Mouse (Mus musculus): Measurements from ENCODE around the gene Eif2b1. TPM values are rescaled to one million over a fixed set of nuclear protein-coding genes. Genes with fewer than 3 reads are reported as not detected.
"Not testable (repeated sequence)": the region's sequence is repeated elsewhere in the genome, so short reads cannot be mapped to it uniquely, and the experiment has no call there.

Eif2b1 gene
- polyA plus RNA-seq (2016; fragmentation: Nextera tagmentation; extraction: Ambion mirVana), result 86.7 and 86.9 TPM in 2 replicates

DNA sequence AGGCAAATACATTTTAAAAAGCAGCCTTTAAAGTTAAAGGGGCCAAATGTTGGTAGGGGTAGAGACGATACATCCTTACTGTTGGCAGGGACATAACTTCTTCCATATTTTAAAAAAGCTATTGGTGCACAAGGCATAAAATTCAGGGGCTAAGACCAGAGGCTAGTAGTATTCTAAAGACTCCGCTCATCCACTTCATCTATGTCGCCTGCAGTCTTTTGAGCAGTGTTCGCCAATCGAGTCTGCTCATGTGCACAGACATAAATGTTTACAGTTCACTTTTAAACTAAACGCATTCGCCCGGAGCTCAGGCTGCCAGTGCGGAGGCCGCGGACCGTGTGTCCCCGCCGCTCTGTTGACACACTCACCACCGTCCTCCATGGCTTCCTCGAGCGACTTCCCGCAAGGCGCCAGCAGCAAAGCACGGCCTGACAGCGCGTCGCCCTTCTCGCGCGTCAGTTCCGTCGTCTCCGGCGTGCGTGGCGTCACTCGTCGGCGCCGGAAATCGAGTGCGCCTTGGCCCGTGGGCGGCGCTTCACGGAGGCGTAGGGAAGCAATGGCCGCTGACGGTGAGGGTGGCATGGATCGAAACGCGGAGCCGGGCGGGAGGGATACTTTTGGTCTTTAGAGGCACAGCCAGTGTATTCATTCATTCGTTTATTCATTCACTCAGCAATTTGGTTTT, at the start of gene Eif2b1, which contains the start of gene Gtf2h3:
Gene Eif2b1, minus strand, starts transcription at position 499 of the 685 bp plus-strand sequence.
Gene Gtf2h3, plus strand, starts transcription at position 508 of the 685 bp plus-strand sequence.
- WGBS, result 1% methylated on average over 51 of the region's 51 CpGs
- H3K27me3 ChIP-seq (ENCODE audit: low read depth, poor library complexity, severe bottlenecking), result no peaks in the 10 kb centered on the region
- H3K9me3 ChIP-seq (replicated peaks), result no peaks in the 10 kb centered on the region
- peak within 1 kb of the TSS; percentile 71 for H3K27ac ChIP-seq (replicated peaks)
- H3K4me3 ChIP-seq, result peak within 1 kb of the TSS; percentile 85
- peaks cover 55% of the 10 kb centered on the region for H3K36me3 ChIP-seq
- H3K4me1 ChIP-seq, result peaks cover 24% of the 10 kb centered on the region
- peak; percentile 94 for DNase-seq (ENCODE audit: low spot score)

DNA sequence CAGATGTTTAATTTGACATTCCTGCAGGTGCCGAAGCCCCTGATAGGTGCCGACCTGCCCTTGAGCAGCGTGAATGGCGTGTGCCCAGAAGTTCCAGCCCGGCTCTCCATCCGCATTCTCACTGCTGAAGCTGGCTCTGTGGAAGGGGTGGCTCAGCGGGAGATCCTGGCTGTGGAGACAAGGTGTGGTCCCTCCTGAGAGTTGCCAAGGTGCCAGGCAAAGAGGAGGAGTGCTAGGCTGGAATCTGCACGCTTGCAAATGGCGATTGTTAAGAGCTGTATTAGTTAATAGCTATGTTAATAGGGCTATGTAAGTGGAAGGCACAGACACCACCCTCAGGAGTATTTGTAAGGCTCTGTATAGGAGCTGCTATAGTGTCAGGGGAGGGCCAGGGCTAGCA, 45.4 kb upstream of the Eif2b1 start:
- peaks cover 9% of the 10 kb centered on the region for H3K4me1 ChIP-seq
- peaks cover 32% of the 10 kb centered on the region for H3K36me3 ChIP-seq
- H3K27ac ChIP-seq (replicated peaks), result no peak overlapping the region
- 91% methylated on average over 9 of the region's 9 CpGs for WGBS
- no peaks in the 10 kb centered on the region for H3K27me3 ChIP-seq (ENCODE audit: low read depth, poor library complexity, severe bottlenecking)
- no peak overlapping the region for H3K4me3 ChIP-seq
- H3K9me3 ChIP-seq (replicated peaks), result no peaks in the 10 kb centered on the region
- DNase-seq (ENCODE audit: low spot score), result no peak

DNA sequence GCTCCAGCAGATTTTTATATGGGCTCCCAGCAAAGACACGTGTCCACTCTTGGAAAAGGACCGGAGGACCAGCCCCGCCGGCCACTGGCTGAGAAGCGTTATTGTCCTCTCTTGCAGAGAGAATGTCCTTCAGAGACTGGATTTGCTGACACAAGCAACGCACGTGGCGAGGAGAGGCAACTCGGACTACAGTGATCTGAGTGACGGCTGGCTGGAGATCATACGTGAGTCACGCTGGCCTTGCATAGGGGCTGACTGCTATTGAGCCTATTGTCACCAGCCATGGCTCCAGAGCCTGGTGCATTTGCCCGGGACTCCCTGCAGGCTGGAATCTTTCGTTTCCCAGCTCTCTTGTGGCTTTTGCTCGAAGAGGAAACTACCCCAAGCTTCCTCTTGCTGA, 44.0 kb upstream of the Eif2b1 start:
- 90% methylated on average over 15 of the region's 15 CpGs for WGBS
- Histone ChIP-seq H3K27ac (replicated peaks) (no peak overlapping the region), H3K27me3 (ENCODE audit: low read depth, poor library complexity, severe bottlenecking) (no peaks in the 10 kb centered on the region)

DNA sequence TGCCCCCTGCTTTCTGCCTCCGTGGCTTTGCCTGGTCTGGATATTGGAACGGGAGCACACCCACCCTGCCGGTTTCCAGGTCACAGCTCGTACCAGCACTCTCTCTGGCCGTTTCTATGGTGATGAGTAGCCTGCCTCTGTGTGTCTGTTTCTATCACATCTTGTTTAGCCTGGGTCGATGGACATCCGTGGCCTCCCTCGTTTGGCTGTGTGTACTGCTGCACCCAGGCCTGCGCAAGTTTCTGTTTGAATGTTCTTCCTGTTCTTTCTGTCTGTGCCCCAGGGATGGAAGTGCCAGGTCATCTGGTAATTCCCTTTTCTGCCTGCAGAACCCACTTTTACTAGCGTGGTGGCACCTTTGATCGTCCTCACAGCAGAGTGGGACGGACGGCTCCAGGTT, 42.4 kb upstream of the Eif2b1 start:
- Histone ChIP-seq H3K4me3 (no peak overlapping the region), H3K27me3 (ENCODE audit: low read depth, poor library complexity, severe bottlenecking) (no peaks in the 10 kb centered on the region), H3K9me3 (replicated peaks) (no peaks in the 10 kb centered on the region), H3K27ac (replicated peaks) (no peak overlapping the region), H3K4me1 (no peaks in the 10 kb centered on the region), H3K36me3 (peaks cover 52% of the 10 kb centered on the region)
- WGBS, result 74% methylated on average over 13 of the region's 13 CpGs
- DNase-seq (ENCODE audit: low spot score), result no peak

More for the DNA sequence above, 44.0 kb upstream of the Eif2b1 start:
- Histone ChIP-seq H3K36me3 (peaks cover 46% of the 10 kb centered on the region), H3K4me3 (no peak overlapping the region), H3K9me3 (replicated peaks) (no peaks in the 10 kb centered on the region), H3K4me1 (peaks cover 1% of the 10 kb centered on the region)
- DNase-seq (ENCODE audit: low spot score), result no peak

DNA sequence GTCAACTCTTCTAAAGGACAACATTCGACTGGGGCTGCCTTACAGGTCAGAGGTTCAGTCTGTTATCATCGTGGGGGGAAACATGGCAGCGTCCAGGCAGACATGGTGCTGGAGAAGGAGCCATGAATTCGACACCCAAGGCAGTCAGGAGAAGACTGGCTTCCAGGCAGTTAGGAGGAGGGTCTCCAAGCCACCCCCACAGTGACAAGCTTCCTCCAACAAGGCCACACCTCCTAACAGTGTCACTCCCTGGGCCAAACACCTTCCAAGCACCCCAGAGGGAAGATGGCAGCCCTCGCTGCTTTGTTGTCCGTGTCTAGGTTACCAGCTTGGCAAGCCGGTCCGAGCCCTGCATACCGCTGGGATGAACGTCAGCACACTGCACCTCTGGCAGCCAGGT, 39.8 kb upstream of the Eif2b1 start:
- Histone ChIP-seq H3K27me3 (ENCODE audit: low read depth, poor library complexity, severe bottlenecking) (no peaks in the 10 kb centered on the region), H3K9me3 (replicated peaks) (no peaks in the 10 kb centered on the region), H3K4me1 (no peaks in the 10 kb centered on the region), H3K4me3 (no peak overlapping the region), H3K36me3 (peaks cover 59% of the 10 kb centered on the region), H3K27ac (replicated peaks) (no peak overlapping the region)
- no peak for DNase-seq (ENCODE audit: low spot score)
- 88% methylated on average over 10 of the region's 10 CpGs for WGBS

DNA sequence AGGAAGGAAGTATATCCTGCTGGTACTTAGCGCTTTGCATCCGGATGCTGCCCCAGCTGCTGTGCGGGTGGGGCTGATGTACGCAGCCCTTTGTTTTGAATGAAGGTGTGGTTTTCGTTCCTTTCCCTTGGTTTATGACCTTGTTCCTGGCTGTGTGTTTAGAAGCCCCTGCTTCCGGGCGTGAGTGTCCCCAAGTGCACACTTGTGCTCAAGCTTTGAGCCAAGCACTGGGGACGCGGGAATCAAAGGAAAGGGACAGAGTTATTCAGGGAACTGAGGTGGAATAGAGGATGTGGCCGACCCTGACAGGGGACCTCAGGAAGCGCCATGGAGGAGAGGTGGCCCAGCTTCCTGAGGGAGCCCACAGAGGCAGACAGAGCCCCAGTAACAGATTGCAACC, 35.8 kb upstream of the Eif2b1 start:
- H3K36me3 ChIP-seq, result peaks cover 82% of the 10 kb centered on the region
- no peak overlapping the region for H3K4me3 ChIP-seq
- H3K9me3 ChIP-seq (replicated peaks), result no peaks in the 10 kb centered on the region
- no peak overlapping the region for H3K27ac ChIP-seq (replicated peaks)
- H3K4me1 ChIP-seq, result no peaks in the 10 kb centered on the region
- H3K27me3 ChIP-seq (ENCODE audit: low read depth, poor library complexity, severe bottlenecking), result no peaks in the 10 kb centered on the region
- WGBS, result 91% methylated on average over 11 of the region's 11 CpGs
- no peak for DNase-seq (ENCODE audit: low spot score)

DNA sequence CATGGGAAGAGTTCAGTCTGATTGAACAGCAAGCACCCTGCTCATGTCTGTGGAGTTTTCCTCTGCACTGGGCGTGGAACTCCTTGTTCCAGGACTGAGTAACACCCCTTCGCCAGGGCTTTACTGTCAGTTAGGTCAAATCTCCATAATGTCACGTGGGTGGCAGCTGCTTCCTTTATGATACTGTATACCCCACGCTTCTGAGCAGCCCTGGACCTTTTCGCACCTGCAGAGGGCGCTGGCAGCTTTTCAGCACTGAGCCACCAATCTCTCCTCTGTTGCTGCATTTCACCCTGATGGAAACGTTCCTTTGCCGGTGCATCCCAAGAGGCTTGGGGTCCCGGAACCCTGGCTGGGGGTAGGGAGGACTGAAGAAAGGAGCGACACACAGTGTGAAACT, 32.0 kb upstream of the Eif2b1 start:
- peaks cover 83% of the 10 kb centered on the region for H3K36me3 ChIP-seq
- WGBS, result 72% methylated on average over 10 of the region's 10 CpGs
- H3K27ac ChIP-seq (replicated peaks), result no peak overlapping the region

DNA sequence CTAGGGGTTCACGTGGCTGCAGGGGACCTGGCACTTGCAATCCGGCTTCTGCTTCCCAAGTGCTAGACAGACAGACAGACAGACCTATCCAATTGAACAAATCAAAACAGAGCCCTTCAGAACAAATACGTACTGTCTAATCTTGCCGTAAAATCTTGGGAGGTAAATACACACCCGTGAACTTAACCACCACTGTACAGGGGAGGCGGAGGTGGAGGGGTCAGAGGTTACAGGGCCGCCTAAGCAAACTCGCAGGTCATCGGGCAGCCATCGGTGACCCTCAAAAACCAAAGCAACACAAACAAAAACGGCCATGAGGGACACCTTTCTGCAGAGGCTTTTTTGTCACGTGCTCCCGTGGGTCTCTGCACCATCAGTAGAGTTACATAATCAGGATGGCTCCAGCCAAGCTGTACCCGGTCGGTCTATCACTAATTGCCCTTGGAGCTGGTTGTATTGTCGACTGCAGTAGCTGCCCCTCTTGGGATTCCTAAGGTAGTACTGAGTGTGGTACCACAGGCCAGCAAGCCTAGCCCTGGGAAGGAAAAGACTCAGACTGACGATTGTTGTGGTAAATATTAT, 26.2 kb upstream of the Eif2b1 start:
- peaks cover 72% of the 10 kb centered on the region for H3K36me3 ChIP-seq
- H3K4me1 ChIP-seq, result 0 out of 2 replicates have a peak, but pooled peaks cover under 1% of the 10 kb centered on the region
- no peak overlapping the region for H3K27ac ChIP-seq (replicated peaks)
- H3K27me3 ChIP-seq (ENCODE audit: low read depth, poor library complexity, severe bottlenecking), result no peaks in the 10 kb centered on the region
- 90% methylated on average over 17 of the region's 17 CpGs for WGBS
- no peaks in the 10 kb centered on the region for H3K9me3 ChIP-seq (replicated peaks)
- H3K4me3 ChIP-seq, result no peak overlapping the region
- no peak for DNase-seq (ENCODE audit: low spot score)

More for the DNA sequence above, 32.0 kb upstream of the Eif2b1 start:
- no peak for DNase-seq (ENCODE audit: low spot score)
- Histone ChIP-seq H3K4me3 (no peak overlapping the region), H3K27me3 (ENCODE audit: low read depth, poor library complexity, severe bottlenecking) (no peaks in the 10 kb centered on the region), H3K9me3 (replicated peaks) (no peaks in the 10 kb centered on the region), H3K4me1 (no peaks in the 10 kb centered on the region)

DNA sequence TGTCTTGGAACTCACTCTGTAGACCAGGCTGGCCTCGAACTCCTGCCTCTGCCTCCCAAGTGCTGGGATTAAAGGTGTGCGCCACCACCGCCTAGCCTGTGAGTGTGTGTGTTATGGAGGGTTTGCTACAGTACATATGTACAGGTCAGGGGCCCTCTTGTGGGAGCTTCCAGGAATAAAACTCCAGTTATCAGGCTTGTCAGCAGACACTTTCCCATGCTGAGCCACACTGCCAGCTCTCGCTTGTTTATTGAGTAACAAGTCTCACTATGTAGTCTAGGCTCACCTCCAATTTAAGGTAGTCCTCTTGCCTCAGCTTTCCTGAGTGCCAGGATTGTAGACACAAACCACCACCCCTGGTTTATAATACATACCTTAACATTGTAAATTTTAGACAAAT, 25.4 kb upstream of the Eif2b1 start:
- DNase-seq (ENCODE audit: low spot score), result no peak
- 90% methylated on average over 4 of the region's 4 CpGs for WGBS
- Histone ChIP-seq H3K27ac (replicated peaks) (no peak overlapping the region), H3K4me1 (peaks cover 9% of the 10 kb centered on the region), H3K36me3 (peaks cover 66% of the 10 kb centered on the region), H3K9me3 (replicated peaks) (no peaks in the 10 kb centered on the region), H3K27me3 (ENCODE audit: low read depth, poor library complexity, severe bottlenecking) (no peaks in the 10 kb centered on the region), H3K4me3 (no peak overlapping the region)

DNA sequence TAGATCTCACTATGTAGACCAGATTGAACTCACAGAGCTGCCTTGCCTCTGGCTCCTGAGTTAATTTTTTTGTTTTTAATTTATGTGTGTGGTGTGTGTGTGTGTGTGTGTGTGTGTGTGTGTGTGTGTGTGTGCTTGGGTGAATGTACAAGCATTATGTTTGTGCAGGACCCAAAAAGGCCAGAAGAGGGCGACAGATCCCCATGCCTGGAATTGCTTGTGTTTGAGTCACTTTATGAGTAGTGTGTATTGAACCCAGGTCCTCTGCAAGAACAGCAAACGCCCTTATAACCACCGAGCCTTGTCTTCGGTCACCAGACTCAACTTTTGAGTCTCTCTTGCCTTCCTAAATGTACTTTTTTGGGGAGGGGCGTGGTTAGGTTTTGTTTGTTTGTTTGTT, 23.4 kb upstream of the Eif2b1 start:
- no peaks in the 10 kb centered on the region for H3K27me3 ChIP-seq (ENCODE audit: low read depth, poor library complexity, severe bottlenecking)
- 75% methylated on average over 5 of the region's 5 CpGs for WGBS
- DNase-seq (ENCODE audit: low spot score), result peak; percentile 47
- H3K4me3 ChIP-seq, result no peak overlapping the region
- peaks cover 19% of the 10 kb centered on the region for H3K4me1 ChIP-seq
- no peaks in the 10 kb centered on the region for H3K9me3 ChIP-seq (replicated peaks)
- no peak overlapping the region for H3K27ac ChIP-seq (replicated peaks)
- H3K36me3 ChIP-seq, result peaks cover 47% of the 10 kb centered on the region

DNA sequence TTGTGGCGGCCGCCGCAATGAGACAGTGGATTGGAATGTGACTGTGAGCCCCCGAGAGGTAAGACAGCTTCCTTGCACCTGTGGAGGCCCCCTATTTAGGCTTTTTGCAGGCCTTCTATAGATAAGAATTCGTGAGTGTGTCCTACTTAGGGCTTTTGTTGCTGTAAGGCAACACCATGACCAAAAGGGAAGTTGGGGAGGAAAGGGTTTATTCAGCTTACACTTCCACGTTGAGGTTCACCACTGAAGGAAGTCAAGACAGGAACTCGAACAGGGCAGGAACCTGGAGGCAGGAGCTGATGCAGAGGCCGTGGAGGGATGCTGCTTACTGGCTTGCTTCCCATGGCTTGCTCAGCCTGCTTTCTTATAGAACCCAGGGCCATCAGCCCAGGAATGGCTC, 20.8 kb upstream of the Eif2b1 start:
- H3K9me3 ChIP-seq (replicated peaks); H3K27ac ChIP-seq (replicated peaks); H3K27me3 ChIP-seq (ENCODE audit: low read depth, poor library complexity, severe bottlenecking); DNase-seq (ENCODE audit: low spot score): not testable (repeated sequence)
- peak overlapping the region; percentile 96 for H3K4me3 ChIP-seq
- H3K36me3 ChIP-seq, result peaks cover 53% of the 10 kb centered on the region
- peaks cover 19% of the 10 kb centered on the region for H3K4me1 ChIP-seq
- WGBS, result 75% methylated on average over 8 of the region's 8 CpGs

DNA sequence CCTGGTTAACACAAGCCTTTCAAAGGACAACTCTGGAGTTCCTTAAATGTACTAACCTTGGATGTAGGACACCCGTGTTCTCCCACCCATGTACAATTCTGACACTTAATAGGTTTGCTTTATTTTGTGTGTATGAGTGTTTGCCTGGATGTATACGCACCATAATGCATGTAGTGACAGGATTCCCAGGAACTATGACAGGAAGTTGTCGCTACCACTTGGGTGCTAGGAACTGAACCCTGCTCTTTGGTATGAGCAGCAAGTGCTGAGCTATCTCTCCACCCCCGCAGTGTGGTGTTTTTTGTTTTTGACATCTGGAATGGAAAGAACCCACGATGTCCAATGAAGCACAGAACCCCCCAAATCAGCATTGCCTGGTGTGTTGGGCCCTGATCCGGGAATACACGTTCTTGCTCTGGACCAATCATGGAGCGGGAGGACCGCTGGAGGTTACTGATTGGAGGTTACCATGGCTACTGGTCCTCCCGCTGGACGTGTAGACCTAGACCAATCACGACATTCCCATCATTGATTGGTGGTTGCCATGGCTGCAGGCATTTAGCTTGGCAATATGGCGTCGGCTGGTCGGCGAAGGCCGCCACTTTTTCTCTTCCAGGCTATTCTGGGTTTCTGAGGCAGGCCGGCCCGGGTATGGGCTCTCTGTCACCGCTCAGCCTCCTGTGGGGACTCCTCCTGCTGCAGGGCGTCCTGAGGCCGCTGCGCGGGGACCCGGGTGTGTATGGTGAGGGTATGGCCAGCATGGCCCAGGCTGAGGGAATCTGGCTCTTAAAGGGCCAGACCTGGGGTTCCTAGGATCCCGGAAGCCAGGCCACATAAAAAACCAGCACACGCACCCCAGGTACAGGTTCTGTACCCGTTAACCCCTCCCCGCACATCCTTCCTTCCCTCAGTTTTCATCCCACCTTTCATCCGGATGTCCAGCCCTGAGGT, 19.6 kb upstream of the Eif2b1 start:
- Histone ChIP-seq H3K4me3 (peak overlapping the region; percentile 96), H3K27ac (replicated peaks) (peak overlapping the region; percentile 90), H3K27me3 (ENCODE audit: low read depth, poor library complexity, severe bottlenecking) (no peaks in the 10 kb centered on the region), H3K36me3 (peaks cover 55% of the 10 kb centered on the region), H3K9me3 (replicated peaks) (no peaks in the 10 kb centered on the region), H3K4me1 (peaks cover 19% of the 10 kb centered on the region)
- DNase-seq (ENCODE audit: low spot score), result peak; percentile 94
- WGBS, result 7% methylated on average over 30 of the region's 30 CpGs

Data from midbrain, embryonic 10.5 days (tissue).